Mouse (Mus musculus): ENCODE results near the gene Cisd1. TPM values are rescaled to one million over a fixed set of nuclear protein-coding genes. Genes with fewer than 3 reads are reported as not detected.

Gene Cisd1
- polyA plus RNA-seq, 1 experiment from 2014 or later = 94.1 TPM

DNA sequence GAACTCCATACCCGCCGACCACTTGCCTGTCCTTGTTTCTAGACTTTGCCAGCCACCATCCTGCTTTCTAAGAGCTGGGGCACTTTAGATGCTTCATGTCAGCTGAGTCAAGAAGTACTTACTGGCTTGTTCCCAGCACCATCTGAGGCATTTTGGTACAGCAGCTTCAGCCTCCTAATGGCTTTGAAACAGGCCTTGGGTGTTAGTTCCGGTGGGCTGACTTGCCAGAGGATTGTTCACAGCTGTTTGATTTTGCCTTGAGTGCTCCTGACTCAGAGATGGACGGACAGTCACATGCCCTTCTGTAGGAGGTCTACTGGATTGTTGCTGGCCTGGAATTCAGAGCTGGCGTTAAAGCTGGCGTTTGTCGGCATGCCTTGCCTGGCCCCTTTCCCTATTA, 16.3 kb upstream of the Cisd1 start:
- ATAC-seq (ENCODE audit: insufficient number of reproducible peaks, insufficient read depth, low FRiP score, low read depth) = no peak
- no peak overlapping the region for H3K4me2 ChIP-seq (replicated peaks; ENCODE audit: low read depth, low read length)

DNA sequence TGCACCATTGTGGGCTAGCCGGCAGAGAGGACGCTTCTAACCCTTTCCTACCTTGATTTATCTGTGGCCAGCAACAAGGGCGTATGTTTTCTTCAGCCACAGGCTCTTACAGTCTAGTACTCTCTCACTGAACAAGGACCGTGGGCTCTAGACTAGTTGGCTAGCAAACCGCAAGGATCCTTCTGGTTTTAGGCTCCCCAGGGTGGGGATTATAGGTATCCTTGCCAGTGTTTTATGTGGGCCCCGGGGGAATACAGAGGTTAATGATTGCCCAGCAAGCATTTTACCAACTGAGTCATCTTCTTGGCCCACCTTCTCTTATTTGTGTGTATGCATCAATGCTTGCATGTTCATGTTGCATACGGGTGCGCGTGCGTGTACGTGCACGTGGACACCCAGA, 10.2 kb upstream of the Cisd1 start:
- 89% methylated on average over 12 of the region's 12 CpGs for WGBS
- Histone ChIP-seq H3K27ac (ENCODE audit: low read length) (no peak overlapping the region), H3K9ac (replicated peaks; ENCODE audit: low read depth, low read length) (no peak overlapping the region), H3K4me2 (replicated peaks; ENCODE audit: low read depth, low read length) (no peak overlapping the region), H3K4me3 (ENCODE audit: low read depth, low read length) (no peak overlapping the region), H3K9me3 (ENCODE audit: control insufficient read depth, low read depth, low read length) (no peaks in the 10 kb centered on the region), H3K4me1 (ENCODE audit: control insufficient read depth, insufficient read depth, low read length) (no peaks in the 10 kb centered on the region), H3K36me3 (ENCODE audit: control insufficient read depth, insufficient read depth, low read length) (no peaks in the 10 kb centered on the region), H3K27me3 (ENCODE audit: control insufficient read depth, insufficient read depth, low read length) (no peaks in the 10 kb centered on the region)
- no peak for ATAC-seq (ENCODE audit: insufficient number of reproducible peaks, insufficient read depth, low FRiP score, low read depth)

More for the DNA sequence above, 16.3 kb upstream of the Cisd1 start:
- H3K27ac ChIP-seq (ENCODE audit: low read length) = no peak overlapping the region
- no peaks in the 10 kb centered on the region for H3K9me3 ChIP-seq (ENCODE audit: control insufficient read depth, low read depth, low read length)
- 70% methylated on average over 7 of the region's 7 CpGs for WGBS
- H3K4me3 ChIP-seq (ENCODE audit: low read depth, low read length) = no peak overlapping the region
- no peaks in the 10 kb centered on the region for H3K36me3 ChIP-seq (ENCODE audit: control insufficient read depth, insufficient read depth, low read length)
- H3K4me1 ChIP-seq (ENCODE audit: control insufficient read depth, insufficient read depth, low read length) = no peaks in the 10 kb centered on the region
- H3K9ac ChIP-seq (replicated peaks; ENCODE audit: low read depth, low read length) = no peak overlapping the region
- H3K27me3 ChIP-seq (ENCODE audit: control insufficient read depth, insufficient read depth, low read length) = no peaks in the 10 kb centered on the region

DNA sequence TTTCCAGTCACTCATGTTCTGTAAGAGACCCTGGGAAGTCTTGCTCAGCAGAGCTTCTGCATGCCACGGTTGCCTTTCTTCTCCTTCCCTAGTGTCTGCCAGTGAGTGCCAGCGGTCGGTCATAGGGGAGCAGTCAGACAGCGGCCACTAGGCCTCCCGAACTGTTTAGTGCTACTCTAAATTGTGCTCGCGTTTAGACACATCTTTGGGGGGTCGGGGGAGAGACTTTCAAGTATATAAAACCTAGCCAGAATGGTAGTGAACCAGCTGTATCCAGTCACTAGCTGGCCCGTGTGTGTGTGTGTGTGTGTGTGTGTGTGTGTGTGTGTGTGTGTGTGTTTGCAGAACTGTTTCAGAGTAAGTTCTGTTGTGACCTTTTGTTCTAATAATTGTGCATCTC, 9.1 kb upstream of the Cisd1 start:
- no peak overlapping the region for H3K27ac ChIP-seq (ENCODE audit: low read length)
- no peak overlapping the region for H3K4me2 ChIP-seq (replicated peaks; ENCODE audit: low read depth, low read length)
- WGBS = 50% methylated on average over 9 of the region's 9 CpGs
- no peak overlapping the region for H3K4me3 ChIP-seq (ENCODE audit: low read depth, low read length)
- ATAC-seq (ENCODE audit: insufficient number of reproducible peaks, insufficient read depth, low FRiP score, low read depth) = no peak
- no peaks in the 10 kb centered on the region for H3K36me3 ChIP-seq (ENCODE audit: control insufficient read depth, insufficient read depth, low read length)
- no peak overlapping the region for H3K9ac ChIP-seq (replicated peaks; ENCODE audit: low read depth, low read length)
- H3K4me1 ChIP-seq (ENCODE audit: control insufficient read depth, insufficient read depth, low read length) = peaks cover 4% of the 10 kb centered on the region; the same call in 1 of the 2 replicates
- no peaks in the 10 kb centered on the region for H3K9me3 ChIP-seq (ENCODE audit: control insufficient read depth, low read depth, low read length)
- no peaks in the 10 kb centered on the region for H3K27me3 ChIP-seq (ENCODE audit: control insufficient read depth, insufficient read depth, low read length)

DNA sequence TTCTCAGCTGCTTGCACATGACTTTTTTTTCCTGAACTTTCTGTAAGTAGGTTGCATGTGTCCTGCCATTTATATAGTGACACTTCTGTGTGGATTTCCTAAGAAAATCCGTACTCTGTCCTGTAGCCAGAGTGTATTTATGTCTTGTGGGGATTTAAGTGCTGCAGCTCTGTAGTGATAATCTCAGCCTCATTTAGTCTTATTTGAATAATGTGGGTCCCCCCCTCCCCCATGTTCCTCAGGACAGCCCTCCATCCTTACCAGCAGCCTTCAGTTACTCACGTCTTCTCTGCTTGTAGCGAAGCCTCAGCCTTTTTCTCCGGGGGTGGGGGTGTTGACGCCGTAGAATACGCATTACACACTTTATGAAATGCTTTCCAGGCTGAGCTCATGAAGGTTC, 6.5 kb upstream of the Cisd1 start:
- Histone ChIP-seq H3K27ac (ENCODE audit: low read length) (no peak overlapping the region), H3K9ac (replicated peaks; ENCODE audit: low read depth, low read length) (no peak overlapping the region), H3K36me3 (ENCODE audit: control insufficient read depth, insufficient read depth, low read length) (no peaks in the 10 kb centered on the region), H3K9me3 (ENCODE audit: control insufficient read depth, low read depth, low read length) (no peaks in the 10 kb centered on the region), H3K4me1 (ENCODE audit: control insufficient read depth, insufficient read depth, low read length) (peaks cover 6% of the 10 kb centered on the region; the same call in 1 of the 2 replicates), H3K4me2 (replicated peaks; ENCODE audit: low read depth, low read length) (no peak overlapping the region), H3K27me3 (ENCODE audit: control insufficient read depth, insufficient read depth, low read length) (no peaks in the 10 kb centered on the region), H3K4me3 (ENCODE audit: low read depth, low read length) (no peak overlapping the region)
- ATAC-seq (ENCODE audit: insufficient number of reproducible peaks, insufficient read depth, low FRiP score, low read depth) = no peak
- WGBS = 94% methylated on average over 7 of the region's 7 CpGs

DNA sequence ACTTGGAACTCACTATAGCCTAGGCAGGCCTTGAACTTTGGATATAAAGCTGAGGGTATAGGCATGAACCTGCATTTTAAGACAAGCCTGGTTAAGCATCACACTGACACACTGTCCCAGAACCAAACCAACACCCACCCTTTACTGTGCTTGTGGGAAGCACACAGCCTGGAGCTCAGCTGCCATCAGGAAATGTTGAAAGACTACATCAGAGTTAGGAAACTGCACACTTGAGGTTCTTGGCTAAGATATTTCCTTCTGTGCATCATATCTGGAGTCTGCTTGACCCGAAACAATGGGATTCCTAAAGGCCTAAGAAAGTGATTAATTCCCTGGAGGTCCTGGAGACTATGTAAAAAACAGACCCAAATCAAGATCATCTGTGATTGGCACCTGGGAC, 4.5 kb upstream of the Cisd1 start:
- Histone ChIP-seq H3K4me1 (ENCODE audit: control insufficient read depth, insufficient read depth, low read length) (peaks cover 6% of the 10 kb centered on the region; the same call in 1 of the 2 replicates), H3K4me2 (replicated peaks; ENCODE audit: low read depth, low read length) (peak overlapping the region; percentile 81), H3K9ac (replicated peaks; ENCODE audit: low read depth, low read length) (no peak overlapping the region), H3K36me3 (ENCODE audit: control insufficient read depth, insufficient read depth, low read length) (no peaks in the 10 kb centered on the region), H3K27me3 (ENCODE audit: control insufficient read depth, insufficient read depth, low read length) (no peaks in the 10 kb centered on the region), H3K9me3 (ENCODE audit: control insufficient read depth, low read depth, low read length) (no peaks in the 10 kb centered on the region), H3K4me3 (ENCODE audit: low read depth, low read length) (no peak overlapping the region), H3K27ac (ENCODE audit: low read length) (no peak overlapping the region)
- 97% methylated on average over 1 of the region's 1 CpGs for WGBS
- no peak for ATAC-seq (ENCODE audit: insufficient number of reproducible peaks, insufficient read depth, low FRiP score, low read depth)

DNA sequence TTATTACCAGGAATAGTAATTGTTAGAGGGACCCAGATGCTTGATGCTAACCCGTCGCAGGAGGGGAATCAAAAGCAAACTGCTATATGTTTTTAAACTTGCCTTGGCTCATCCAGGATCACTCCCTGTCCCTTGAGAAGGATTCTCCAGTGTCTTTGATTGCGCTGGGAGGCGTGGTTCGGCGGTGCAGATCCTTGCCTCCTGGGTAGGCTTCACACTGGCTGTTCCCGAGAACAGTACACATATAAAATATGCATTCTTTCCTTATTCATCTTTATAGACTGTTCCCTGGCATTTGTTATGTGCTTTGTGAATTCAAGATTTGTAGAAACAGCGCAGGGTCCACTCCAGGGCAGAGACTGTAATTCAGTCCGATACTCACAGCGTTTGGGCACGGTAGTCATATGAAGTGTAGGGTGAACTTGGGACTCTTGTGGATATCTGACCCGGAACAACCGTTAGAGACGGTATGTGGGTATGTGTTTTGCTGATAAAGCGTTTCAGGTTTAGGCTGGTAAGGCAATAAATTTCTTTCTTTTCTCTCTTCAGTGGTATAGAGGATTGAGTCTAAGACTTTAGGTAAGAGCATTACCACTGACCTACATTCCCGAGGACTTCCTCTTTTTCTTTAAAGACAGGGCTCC, 4.0 kb upstream of the Cisd1 start:
- H3K4me1 ChIP-seq (ENCODE audit: control insufficient read depth, insufficient read depth, low read length) = peaks cover 9% of the 10 kb centered on the region; the same call in 1 of the 2 replicates
- H3K4me3 ChIP-seq (ENCODE audit: low read depth, low read length) = peak overlapping the region; percentile 82
- H3K9ac ChIP-seq (replicated peaks; ENCODE audit: low read depth, low read length) = peak overlapping the region; percentile 78
- H3K27me3 ChIP-seq (ENCODE audit: control insufficient read depth, insufficient read depth, low read length) = no peaks in the 10 kb centered on the region
- no peaks in the 10 kb centered on the region for H3K36me3 ChIP-seq (ENCODE audit: control insufficient read depth, insufficient read depth, low read length)
- no peak for ATAC-seq (ENCODE audit: insufficient number of reproducible peaks, insufficient read depth, low FRiP score, low read depth)
- WGBS = 22% methylated on average over 16 of the region's 16 CpGs
- H3K9me3 ChIP-seq (ENCODE audit: control insufficient read depth, low read depth, low read length) = no peaks in the 10 kb centered on the region
- peak overlapping the region; percentile 78; the same call in 1 of the 2 replicates for H3K27ac ChIP-seq (ENCODE audit: low read length)
- peak overlapping the region; percentile 81 for H3K4me2 ChIP-seq (replicated peaks; ENCODE audit: low read depth, low read length)

DNA sequence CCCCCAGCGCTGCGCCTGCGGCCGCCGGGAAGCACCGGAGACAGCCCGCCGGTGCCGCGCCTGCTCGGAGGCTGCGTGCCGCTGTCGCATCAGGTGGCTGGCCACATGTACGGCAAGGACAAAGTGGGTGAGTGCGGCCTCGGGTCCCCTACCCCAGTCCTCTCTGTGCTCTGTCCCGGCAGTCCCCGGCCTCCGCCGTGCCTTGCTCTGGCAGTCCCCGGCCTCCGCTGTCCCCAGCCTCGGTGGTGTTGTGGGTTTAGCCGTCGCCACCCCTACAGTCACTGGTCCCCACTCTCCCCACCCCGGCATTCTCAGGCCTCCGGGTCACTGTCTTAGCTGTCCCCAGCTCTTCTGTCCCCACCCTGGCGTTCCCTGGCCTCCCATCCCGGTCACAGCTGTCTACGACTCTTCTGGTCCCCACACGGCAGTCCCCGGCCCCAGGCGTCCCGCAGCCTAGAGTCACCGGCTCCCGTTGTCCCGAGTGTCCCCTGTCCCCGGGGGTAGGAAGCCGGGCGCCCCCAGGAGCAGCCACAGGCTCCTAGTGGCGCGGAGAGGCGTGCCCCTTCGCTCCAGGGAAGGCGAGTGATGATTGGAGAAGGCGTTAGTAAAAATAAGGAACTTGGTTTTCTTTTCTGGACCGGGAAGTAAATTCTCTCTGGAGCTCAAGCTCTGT, 3.3 kb upstream of the Cisd1 start:
- H3K27me3 ChIP-seq (ENCODE audit: control insufficient read depth, insufficient read depth, low read length) = no peaks in the 10 kb centered on the region
- WGBS = 1% methylated on average over 43 of the region's 48 CpGs
- H3K9ac ChIP-seq (replicated peaks; ENCODE audit: low read depth, low read length) = peak overlapping the region; percentile 78
- peaks cover 10% of the 10 kb centered on the region; the same call in 1 of the 2 replicates for H3K4me1 ChIP-seq (ENCODE audit: control insufficient read depth, insufficient read depth, low read length)
- no peaks in the 10 kb centered on the region for H3K9me3 ChIP-seq (ENCODE audit: control insufficient read depth, low read depth, low read length)
- H3K27ac ChIP-seq (ENCODE audit: low read length) = peak overlapping the region; percentile 78
- no peaks in the 10 kb centered on the region for H3K36me3 ChIP-seq (ENCODE audit: control insufficient read depth, insufficient read depth, low read length)
- H3K4me2 ChIP-seq (replicated peaks; ENCODE audit: low read depth, low read length) = peak overlapping the region; percentile 81
- peak overlapping the region; percentile 82 for H3K4me3 ChIP-seq (ENCODE audit: low read depth, low read length)
- ATAC-seq (ENCODE audit: insufficient number of reproducible peaks, insufficient read depth, low FRiP score, low read depth) = peak; percentile 47

DNA sequence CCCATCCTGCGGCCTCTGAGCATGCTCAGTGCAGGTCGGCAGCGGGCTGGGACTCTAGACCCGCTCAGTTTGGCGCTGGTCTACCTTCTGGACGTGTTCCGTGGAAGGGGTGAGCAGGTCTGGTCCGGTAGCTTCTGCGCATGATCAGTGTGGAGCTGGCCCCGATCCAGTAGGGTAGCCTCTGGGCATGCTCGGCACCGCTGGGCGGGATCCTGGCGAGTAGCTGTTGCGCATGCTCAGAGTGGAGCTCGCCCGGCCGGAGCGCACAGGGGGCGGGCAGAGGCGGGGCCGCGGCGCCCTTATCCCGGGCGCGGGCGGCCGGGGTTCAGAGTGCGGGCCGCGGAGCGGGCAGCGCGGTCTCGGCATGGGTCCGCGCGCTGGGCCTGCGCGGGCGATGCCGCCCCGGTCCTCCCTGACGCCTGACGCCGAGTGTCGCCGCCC, 2.8 kb upstream of the Cisd1 start, which contains the start of gene Ipmk:
TSS of gene Ipmk (plus strand) at position 255 of the 441 bp plus-strand sequence.
- H3K27ac ChIP-seq (ENCODE audit: low read length) = peak within 1 kb of the TSS; percentile 78
- H3K27me3 ChIP-seq (ENCODE audit: control insufficient read depth, insufficient read depth, low read length) = no peaks in the 10 kb centered on the region
- H3K36me3 ChIP-seq (ENCODE audit: control insufficient read depth, insufficient read depth, low read length) = no peaks in the 10 kb centered on the region
- peaks cover 10% of the 10 kb centered on the region; the same call in 1 of the 2 replicates for H3K4me1 ChIP-seq (ENCODE audit: control insufficient read depth, insufficient read depth, low read length)
- no peaks in the 10 kb centered on the region for H3K9me3 ChIP-seq (ENCODE audit: control insufficient read depth, low read depth, low read length)
- peak; percentile 91 for ATAC-seq (ENCODE audit: insufficient number of reproducible peaks, insufficient read depth, low FRiP score, low read depth)
- WGBS = under 1% methylated on average over 48 of the region's 49 CpGs
- H3K9ac ChIP-seq (replicated peaks; ENCODE audit: low read depth, low read length) = peak within 1 kb of the TSS; percentile 78
- peak within 1 kb of the TSS; percentile 81 for H3K4me2 ChIP-seq (replicated peaks; ENCODE audit: low read depth, low read length)
- H3K4me3 ChIP-seq (ENCODE audit: low read depth, low read length) = peak within 1 kb of the TSS; percentile 82

Data from stomach, embryonic 14.5 days (tissue).